Comparison of ENCODE assay signal across 23 mouse cellular contexts in the genomic region with DNA sequence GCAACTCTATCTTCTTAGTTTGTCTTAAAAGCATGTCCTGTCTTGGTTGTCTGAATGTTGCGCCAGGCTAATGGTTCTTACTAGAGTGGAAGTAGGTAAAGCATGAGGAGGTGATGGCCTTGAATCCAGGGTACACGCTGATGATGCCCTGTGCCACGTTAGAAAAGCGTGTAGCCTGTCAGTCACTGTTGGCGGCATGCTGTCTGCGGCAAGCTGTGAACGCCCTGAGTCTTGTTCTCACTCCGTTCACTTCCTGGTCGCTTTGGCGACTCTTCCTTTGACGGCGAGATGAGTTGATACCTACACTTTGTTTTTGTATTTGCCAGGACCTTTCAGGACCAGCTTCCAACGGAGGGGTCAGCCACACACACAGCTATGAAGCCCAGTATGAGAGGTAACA. TPM values are rescaled to one million over a fixed set of nuclear protein-coding genes. Genes with fewer than 3 reads are reported as not detected.
DNase-seq lines count a peak whose midpoint lies in the region; ATAC-seq and TF ChIP-seq lines count a peak whose summit lies in the region.
"Had no signal": no experiment of that assay in that cellular context is flagged by ENCODE, and none has a peak within 500 bp of the region (broad histone marks: within the 10 kb centered on the region; RNA-seq: fewer than 3 reads in every experiment).

No protein-coding gene starts in this region.

- 93% methylated on average over 13 of the region's 13 CpGs for WGBS in midbrain, embryonic 11.5 days
- WGBS in midbrain, embryonic 15.5 days = 89% methylated on average over 13 of the region's 13 CpGs
- WGBS in hindbrain, embryonic 14.5 days = 94% methylated on average over 13 of the region's 13 CpGs

- peak; percentile 54 for DNase-seq in midbrain, embryonic 11.5 days (ENCODE audit: low spot score, missing footprints)
- DNase-seq in ES-E14 (ENCODE audit: low read depth, low spot score) = no peak
- no peak for DNase-seq in hindbrain, embryonic 14.5 days (ENCODE audit: low spot score)
- DNase-seq: adrenal gland, adult 8-10 months; adrenal gland, postnatal 14 days; adrenal gland, postnatal 36 days; cerebellum, adult 11-12 months; cerebellum, adult 2 months; cerebellum, adult 9-10 months; cerebellum, postnatal 10 days; forebrain, postnatal 0 days had no signal

- no peak overlapping the region for H3K27ac ChIP-seq in midbrain, embryonic 11.5 days (ENCODE audit: low read depth, low read length)
- H3K27ac ChIP-seq in midbrain, embryonic 15.5 days = no peak overlapping the region
- H3K27ac ChIP-seq in ES-E14 (ENCODE audit: insufficient read depth, low read depth, low read length, poor library complexity, severe bottlenecking) = no peak overlapping the region
- H3K27ac ChIP-seq in hindbrain, embryonic 14.5 days = no peak overlapping the region
- H3K27ac ChIP-seq: embryonic facial prominence, embryonic 10.5 days; embryonic facial prominence, embryonic 12.5 days; forebrain, embryonic 13.5 days; forebrain, embryonic 15.5 days had no signal

- ATAC-seq in midbrain, embryonic 11.5 days (ENCODE audit: low FRiP score) = no peak
- no peak for ATAC-seq in midbrain, embryonic 15.5 days (replicated peaks)
- no peak for ATAC-seq in hindbrain, embryonic 14.5 days (ENCODE audit: low FRiP score)
- ATAC-seq in megakaryocyte-erythroid progenitor cell, adult 5-6 weeks (replicated peaks; ENCODE audit: low FRiP score, low TSS enrichment, poor library complexity, severe bottlenecking) = no peak
- ATAC-seq: activated CD4-positive, CD25-positive, alpha-beta regulatory T cell, adult 4 months; forebrain, embryonic 13.5 days; forebrain, embryonic 15.5 days; forebrain, postnatal 0 days had no signal

- no peaks in the 10 kb centered on the region for H3K9me3 ChIP-seq in midbrain, embryonic 11.5 days (ENCODE audit: control insufficient read depth, low read length)
- H3K9me3 ChIP-seq in midbrain, embryonic 15.5 days = no peaks in the 10 kb centered on the region
- no peaks in the 10 kb centered on the region for H3K9me3 ChIP-seq in ES-E14 (ENCODE audit: control insufficient read depth, insufficient read depth, low read depth, low read length)
- no peaks in the 10 kb centered on the region for H3K9me3 ChIP-seq in hindbrain, embryonic 14.5 days (ENCODE audit: control insufficient read depth, low read length)
- H3K9me3 ChIP-seq: embryonic facial prominence, embryonic 10.5 days; embryonic facial prominence, embryonic 12.5 days; forebrain, embryonic 13.5 days; forebrain, embryonic 15.5 days had no signal

- H3K36me3 ChIP-seq in midbrain, embryonic 11.5 days (ENCODE audit: control insufficient read depth, insufficient read depth, low read length) = peaks cover 10% of the 10 kb centered on the region
- peaks cover 60% of the 10 kb centered on the region for H3K36me3 ChIP-seq in midbrain, embryonic 15.5 days (replicated peaks)
- H3K36me3 ChIP-seq in ES-E14 (ENCODE audit: control insufficient read depth, insufficient read depth, low read length, poor library complexity, severe bottlenecking) = peaks cover 34% of the 10 kb centered on the region
- H3K36me3 ChIP-seq in hindbrain, embryonic 14.5 days (replicated peaks; ENCODE audit: control insufficient read depth, insufficient read depth) = peaks cover 99% of the 10 kb centered on the region

- H3K4me3 ChIP-seq in midbrain, embryonic 11.5 days (ENCODE audit: low read depth, low read length) = no peak overlapping the region
- H3K4me3 ChIP-seq in midbrain, embryonic 15.5 days = no peak overlapping the region
- H3K4me3 ChIP-seq in ES-E14 (ENCODE audit: insufficient read depth in 1 of 2, low read depth in 1 of 2, low read length in 2 of 2, poor library complexity in 1 of 2, severe bottlenecking in 1 of 2) = no peak overlapping the region
- H3K4me3 ChIP-seq in hindbrain, embryonic 14.5 days (replicated peaks; ENCODE audit: low read length) = no peak overlapping the region
- H3K4me3 ChIP-seq: embryonic facial prominence, embryonic 10.5 days; embryonic facial prominence, embryonic 12.5 days; forebrain, embryonic 13.5 days; forebrain, embryonic 15.5 days had no signal

- H3K4me1 ChIP-seq in midbrain, embryonic 11.5 days (ENCODE audit: control insufficient read depth, insufficient read depth, low read length) = no peaks in the 10 kb centered on the region
- peaks cover 8% of the 10 kb centered on the region for H3K4me1 ChIP-seq in midbrain, embryonic 15.5 days
- peaks cover 10 to 31% of the 10 kb centered on the region in 2 experiments for H3K4me1 ChIP-seq in ES-E14 (ENCODE audit: control insufficient read depth in 2 of 2, insufficient read depth in 2 of 2, low read length in 2 of 2, poor library complexity in 1 of 2)
- H3K4me1 ChIP-seq in hindbrain, embryonic 14.5 days (replicated peaks; ENCODE audit: control insufficient read depth, insufficient read depth, low read length) = no peaks in the 10 kb centered on the region; the same call in 1 of the 2 replicates
- H3K4me1 ChIP-seq: forebrain, embryonic 15.5 days had no signal

- no peaks in the 10 kb centered on the region for H3K27me3 ChIP-seq in midbrain, embryonic 11.5 days (ENCODE audit: control insufficient read depth, insufficient read depth, low read length)
- no peaks in the 10 kb centered on the region for H3K27me3 ChIP-seq in midbrain, embryonic 15.5 days (replicated peaks)
- H3K27me3 ChIP-seq in hindbrain, embryonic 14.5 days (ENCODE audit: control insufficient read depth, insufficient read depth, low read length) = no peaks in the 10 kb centered on the region
- H3K27me3 ChIP-seq: embryonic facial prominence, embryonic 12.5 days; forebrain, embryonic 13.5 days; forebrain, embryonic 15.5 days had no signal

- H3K9ac ChIP-seq in midbrain, embryonic 11.5 days (ENCODE audit: low read length) = no peak overlapping the region
- no peak overlapping the region for H3K9ac ChIP-seq in midbrain, embryonic 15.5 days
- H3K9ac ChIP-seq in ES-E14 (ENCODE audit: insufficient read depth, low read depth, low read length, poor library complexity, severe bottlenecking) = no peak overlapping the region
- no peak overlapping the region for H3K9ac ChIP-seq in hindbrain, embryonic 14.5 days
- H3K9ac ChIP-seq: embryonic facial prominence, embryonic 12.5 days; forebrain, embryonic 13.5 days; forebrain, embryonic 15.5 days; forebrain, postnatal 0 days had no signal

- no peak overlapping the region for H3K4me2 ChIP-seq in midbrain, embryonic 11.5 days
- H3K4me2 ChIP-seq in midbrain, embryonic 15.5 days = no peak overlapping the region
- H3K4me2 ChIP-seq in hindbrain, embryonic 14.5 days (replicated peaks) = no peak overlapping the region
- H3K4me2 ChIP-seq: embryonic facial prominence, embryonic 12.5 days; forebrain, embryonic 13.5 days; forebrain, embryonic 15.5 days had no signal

- in situ Hi-C loops in ES-E14 (cut with MboI; ENCODE audit: low sequenced_read_pairs in 2 of 2, unreplicated experiment in 2 of 2) = no loop called here

TF ChIP-seq in ES-E14, 5 proteins besides CTCF, POLR2A, EP300 and RAD21 (continues in another document):
- no peak for TF ChIP-seq CHD2 (IDR thresholded peaks at IDR 0.05; ENCODE audit: low read depth, low read length)
- TF ChIP-seq ZC3H11A (IDR thresholded peaks at IDR 0.05; ENCODE audit: borderline replicate concordance, low read depth, low read length) = no peak
- peak; percentile 25; the same call in 1 of the 2 replicates for TF ChIP-seq HCFC1 (IDR thresholded peaks at IDR 0.05; ENCODE audit: borderline replicate concordance, insufficient read depth, low read length)
- TF ChIP-seq MAFK (IDR thresholded peaks at IDR 0.05; ENCODE audit: insufficient read depth, low read depth, low read length) = no peak

RNA-seq across cellular contexts. Expression of a gene that starts 20.0 kb away (rescaled TPM):
- polyA plus RNA-seq in midbrain, embryonic 11.5 days (2014; fragmentation: Nextera tagmentation; extraction: Ambion mirVana) = 150 and 157 TPM in 2 replicates
- 270 and 271 TPM in 2 replicates for polyA plus RNA-seq in midbrain, embryonic 15.5 days (2015; fragmentation: Nextera tagmentation; extraction: Ambion mirVana)
- 103 and 139 TPM in 2 replicates for total RNA-seq in ES-E14 (2012; rRNA removed)
- polyA plus RNA-seq in hindbrain, embryonic 14.5 days (2014; fragmentation: Nextera tagmentation; extraction: Ambion mirVana) = 290 and 308 TPM in 2 replicates
- 55.0 and 65.2 TPM in 2 replicates for total RNA-seq in megakaryocyte-erythroid progenitor cell, adult 5-6 weeks (2014; fragmentation: Nextera tagmentation)
- 49.4 and 53.2 TPM in 2 replicates for total RNA-seq in megakaryocyte-erythroid progenitor cell, adult 5-6 weeks (2017)

RNA-seq across cellular contexts. Expression of a gene that starts 27.9 kb away (rescaled TPM):
- polyA plus RNA-seq in midbrain, embryonic 11.5 days (2014; fragmentation: Nextera tagmentation; extraction: Ambion mirVana) = 29.5 and 30.0 TPM in 2 replicates
- 51.6 and 52.9 TPM in 2 replicates for polyA plus RNA-seq in midbrain, embryonic 15.5 days (2015; fragmentation: Nextera tagmentation; extraction: Ambion mirVana)
- total RNA-seq in ES-E14 (2012; rRNA removed) = 29.8 and 30.3 TPM in 2 replicates
- polyA plus RNA-seq in hindbrain, embryonic 14.5 days (2014; fragmentation: Nextera tagmentation; extraction: Ambion mirVana) = 44.3 and 45.1 TPM in 2 replicates
- total RNA-seq in megakaryocyte-erythroid progenitor cell, adult 5-6 weeks (2014; fragmentation: Nextera tagmentation) = 81.5 and 99.6 TPM in 2 replicates
- 45.2 and 48.5 TPM in 2 replicates for total RNA-seq in megakaryocyte-erythroid progenitor cell, adult 5-6 weeks (2017)

RNA-seq across cellular contexts. Expression of a gene that starts 28.8 kb away (rescaled TPM):
- polyA plus RNA-seq in midbrain, embryonic 11.5 days (2014; fragmentation: Nextera tagmentation; extraction: Ambion mirVana) = 64.7 and 71.9 TPM in 2 replicates
- 31.1 and 34.7 TPM in 2 replicates for polyA plus RNA-seq in midbrain, embryonic 15.5 days (2015; fragmentation: Nextera tagmentation; extraction: Ambion mirVana)
- total RNA-seq in ES-E14 (2012; rRNA removed) = 62.4 and 66.4 TPM in 2 replicates
- 45.5 and 48.9 TPM in 2 replicates for polyA plus RNA-seq in hindbrain, embryonic 14.5 days (2014; fragmentation: Nextera tagmentation; extraction: Ambion mirVana)
- 351 and 396 TPM in 2 replicates for total RNA-seq in megakaryocyte-erythroid progenitor cell, adult 5-6 weeks (2014; fragmentation: Nextera tagmentation)
- total RNA-seq in megakaryocyte-erythroid progenitor cell, adult 5-6 weeks (2017) = 330 and 379 TPM in 2 replicates

RNA-seq across cellular contexts. Expression of a gene that starts 50.2 kb away (rescaled TPM):
- not detected in 2 replicates for polyA plus RNA-seq in midbrain, embryonic 11.5 days (2014; fragmentation: Nextera tagmentation; extraction: Ambion mirVana)
- not detected in 2 replicates for polyA plus RNA-seq in midbrain, embryonic 15.5 days (2015; fragmentation: Nextera tagmentation; extraction: Ambion mirVana)
- not detected in 2 replicates for total RNA-seq in ES-E14 (2012; rRNA removed)
- not detected in 2 replicates for polyA plus RNA-seq in hindbrain, embryonic 14.5 days (2014; fragmentation: Nextera tagmentation; extraction: Ambion mirVana)
- total RNA-seq in megakaryocyte-erythroid progenitor cell, adult 5-6 weeks (2014; fragmentation: Nextera tagmentation) = not detected in 2 replicates
- not detected in 2 replicates for total RNA-seq in megakaryocyte-erythroid progenitor cell, adult 5-6 weeks (2017)
- total RNA-seq: adrenal gland, adult 18-20 months; adrenal gland, adult 8-10 months; adrenal gland, postnatal 14 days; adrenal gland, postnatal 36 days; forebrain, postnatal 0 days; MEL had no signal
- polyA plus RNA-seq: activated CD4-positive, CD25-positive, alpha-beta regulatory T cell, adult 4 months; C2C12; cerebellum, adult 2 months; embryonic facial prominence, embryonic 10.5 days; embryonic facial prominence, embryonic 12.5 days; embryonic facial prominence, embryonic 14.5 days; forebrain, embryonic 11.5 days; forebrain, embryonic 13.5 days; forebrain, embryonic 15.5 days; forebrain, postnatal 0 days had no signal

RNA-seq across cellular contexts. Expression of a gene that starts 55.3 kb away (rescaled TPM):
- 0.28 and 0.56 TPM in 2 replicates for polyA plus RNA-seq in midbrain, embryonic 11.5 days (2014; fragmentation: Nextera tagmentation; extraction: Ambion mirVana)
- 3.0 and 3.6 TPM in 2 replicates for polyA plus RNA-seq in midbrain, embryonic 15.5 days (2015; fragmentation: Nextera tagmentation; extraction: Ambion mirVana)
- total RNA-seq in ES-E14 (2012; rRNA removed) = 0.05 TPM in 1 of 2 replicates, not detected in the other
- 2.6 and 3.0 TPM in 2 replicates for polyA plus RNA-seq in hindbrain, embryonic 14.5 days (2014; fragmentation: Nextera tagmentation; extraction: Ambion mirVana)
- not detected in 2 replicates for total RNA-seq in megakaryocyte-erythroid progenitor cell, adult 5-6 weeks (2014; fragmentation: Nextera tagmentation)
- total RNA-seq in megakaryocyte-erythroid progenitor cell, adult 5-6 weeks (2017) = not detected in 2 replicates
- total RNA-seq: adrenal gland, adult 18-20 months; adrenal gland, adult 8-10 months; adrenal gland, postnatal 14 days; adrenal gland, postnatal 36 days; MEL had no signal
- polyA plus RNA-seq: activated CD4-positive, CD25-positive, alpha-beta regulatory T cell, adult 4 months; C2C12 had no signal
